Mouse (Mus musculus): ENCODE measurements around the gene Lrrc27. TPM values are rescaled to one million over a fixed set of nuclear protein-coding genes. Genes with fewer than 3 reads are reported as not detected.
A peak's percentile ranks its signal among the peaks of the same experiment; 100 is the strongest.

The Lrrc27 gene
- polyA plus RNA-seq, 1 experiment, result 27.2 TPM

GRCm38 (mm10) chr7:139200108-139200507 lies 12.7 kb upstream of the Lrrc27 start:
- H3K4me3 ChIP-seq (ENCODE audit: insufficient read depth, low read depth, low read length), result no peak overlapping the region
- no peak overlapping the region for H3K27ac ChIP-seq (replicated peaks; ENCODE audit: low read depth, low read length)
- no peaks in the 10 kb centered on the region for H3K4me1 ChIP-seq (ENCODE audit: control insufficient read depth, insufficient read depth, insufficient read length, low read length)

GRCm38 (mm10) chr7:139201209-139201608 lies 11.6 kb upstream of the Lrrc27 start:
- H3K27ac ChIP-seq (replicated peaks; ENCODE audit: low read depth, low read length), result no peak overlapping the region
- no peaks in the 10 kb centered on the region for H3K4me1 ChIP-seq (ENCODE audit: control insufficient read depth, insufficient read depth, insufficient read length, low read length)
- H3K4me3 ChIP-seq (ENCODE audit: insufficient read depth, low read depth, low read length), result no peak overlapping the region

GRCm38 (mm10) chr7:139208023-139208772 lies 4.6 kb upstream of the Lrrc27 start:
- Histone ChIP-seq H3K4me3 (ENCODE audit: insufficient read depth, low read depth, low read length) (no peak overlapping the region), H3K4me1 (ENCODE audit: control insufficient read depth, insufficient read depth, insufficient read length, low read length) (no peaks in the 10 kb centered on the region), H3K27ac (replicated peaks; ENCODE audit: low read depth, low read length) (no peak overlapping the region)

GRCm38 (mm10) chr7:139208773-139209095 lies 4.1 kb upstream of the Lrrc27 start:
- H3K27ac ChIP-seq (replicated peaks; ENCODE audit: low read depth, low read length), result no peak overlapping the region
- no peaks in the 10 kb centered on the region for H3K4me1 ChIP-seq (ENCODE audit: control insufficient read depth, insufficient read depth, insufficient read length, low read length)
- no peak overlapping the region for H3K4me3 ChIP-seq (ENCODE audit: insufficient read depth, low read depth, low read length)

GRCm38 (mm10) chr7:139211761-139212160 lies 1.0 kb upstream of the Lrrc27 start:
- Histone ChIP-seq H3K4me1 (ENCODE audit: control insufficient read depth, insufficient read depth, insufficient read length, low read length) (peaks cover 2% of the 10 kb centered on the region), H3K27ac (replicated peaks; ENCODE audit: low read depth, low read length) (no peak overlapping the region), H3K4me3 (ENCODE audit: insufficient read depth, low read depth, low read length) (no peak overlapping the region)

- Histone ChIP-seq H3K4me3 (ENCODE audit: insufficient read depth, low read depth, low read length) (peak overlapping the region; percentile 51; the same call in 1 of the 2 replicates), H3K27ac (replicated peaks; ENCODE audit: low read depth, low read length) (0 out of 2 replicates have a peak overlapping the region, but pooled peaks have one; percentile 6), H3K4me1 (ENCODE audit: control insufficient read depth, insufficient read depth, insufficient read length, low read length) (peaks cover 10% of the 10 kb centered on the region)
Observed at GRCm38 (mm10) chr7:139213751-139214150, 963 bp downstream of the Lrrc27 start.

GRCm38 (mm10) chr7:139214160-139214559 lies 1.4 kb downstream of the Lrrc27 start:
- peaks cover 13% of the 10 kb centered on the region for H3K4me1 ChIP-seq (ENCODE audit: control insufficient read depth, insufficient read depth, insufficient read length, low read length)
- H3K4me3 ChIP-seq (ENCODE audit: insufficient read depth, low read depth, low read length), result no peak overlapping the region
- no peak overlapping the region for H3K27ac ChIP-seq (replicated peaks; ENCODE audit: low read depth, low read length)

- Histone ChIP-seq H3K4me3 (ENCODE audit: insufficient read depth, low read depth, low read length) (no peak overlapping the region), H3K27ac (replicated peaks; ENCODE audit: low read depth, low read length) (no peak overlapping the region), H3K4me1 (ENCODE audit: control insufficient read depth, insufficient read depth, insufficient read length, low read length) (peaks cover 17% of the 10 kb centered on the region)
Observed at GRCm38 (mm10) chr7:139214596-139215340, 2.0 kb downstream of the Lrrc27 start.

- no peak overlapping the region for H3K4me3 ChIP-seq (ENCODE audit: insufficient read depth, low read depth, low read length)
- no peak overlapping the region for H3K27ac ChIP-seq (replicated peaks; ENCODE audit: low read depth, low read length)
- H3K4me1 ChIP-seq (ENCODE audit: control insufficient read depth, insufficient read depth, insufficient read length, low read length), result peaks cover 19% of the 10 kb centered on the region
Observed at GRCm38 (mm10) chr7:139215516-139215915, 2.7 kb downstream of the Lrrc27 start.

GRCm38 (mm10) chr7:139215946-139216345 lies 3.2 kb downstream of the Lrrc27 start:
- peaks cover 19% of the 10 kb centered on the region for H3K4me1 ChIP-seq (ENCODE audit: control insufficient read depth, insufficient read depth, insufficient read length, low read length)
- H3K27ac ChIP-seq (replicated peaks; ENCODE audit: low read depth, low read length), result no peak overlapping the region
- H3K4me3 ChIP-seq (ENCODE audit: insufficient read depth, low read depth, low read length), result no peak overlapping the region

GRCm38 (mm10) chr7:139216464-139216863 lies 3.7 kb downstream of the Lrrc27 start:
- peaks cover 19% of the 10 kb centered on the region for H3K4me1 ChIP-seq (ENCODE audit: control insufficient read depth, insufficient read depth, insufficient read length, low read length)
- H3K4me3 ChIP-seq (ENCODE audit: insufficient read depth, low read depth, low read length), result no peak overlapping the region
- no peak overlapping the region; the same call in 1 of the 2 replicates for H3K27ac ChIP-seq (replicated peaks; ENCODE audit: low read depth, low read length)

- peaks cover 19% of the 10 kb centered on the region for H3K4me1 ChIP-seq (ENCODE audit: control insufficient read depth, insufficient read depth, insufficient read length, low read length)
- no peak overlapping the region for H3K4me3 ChIP-seq (ENCODE audit: insufficient read depth, low read depth, low read length)
- H3K27ac ChIP-seq (replicated peaks; ENCODE audit: low read depth, low read length), result no peak overlapping the region
Observed at GRCm38 (mm10) chr7:139217046-139217445, 4.3 kb downstream of the Lrrc27 start.

GRCm38 (mm10) chr7:139218641-139219415 lies 6.0 kb downstream of the Lrrc27 start:
- Histone ChIP-seq H3K4me3 (ENCODE audit: insufficient read depth, low read depth, low read length) (no peak overlapping the region), H3K27ac (replicated peaks; ENCODE audit: low read depth, low read length) (peak overlapping the region; percentile 80), H3K4me1 (ENCODE audit: control insufficient read depth, insufficient read depth, insufficient read length, low read length) (peaks cover 19% of the 10 kb centered on the region)

GRCm38 (mm10) chr7:139219486-139219885 lies 6.7 kb downstream of the Lrrc27 start:
- no peak overlapping the region for H3K4me3 ChIP-seq (ENCODE audit: insufficient read depth, low read depth, low read length)
- H3K4me1 ChIP-seq (ENCODE audit: control insufficient read depth, insufficient read depth, insufficient read length, low read length), result peaks cover 19% of the 10 kb centered on the region
- peak overlapping the region; percentile 47 for H3K27ac ChIP-seq (replicated peaks; ENCODE audit: low read depth, low read length)

GRCm38 (mm10) chr7:139220303-139220702 lies 7.5 kb downstream of the Lrrc27 start:
- H3K27ac ChIP-seq (replicated peaks; ENCODE audit: low read depth, low read length), result peak overlapping the region; percentile 78; the same call in 1 of the 2 replicates
- H3K4me3 ChIP-seq (ENCODE audit: insufficient read depth, low read depth, low read length), result no peak overlapping the region
- H3K4me1 ChIP-seq (ENCODE audit: control insufficient read depth, insufficient read depth, insufficient read length, low read length), result peaks cover 23% of the 10 kb centered on the region
